Mouse (Mus musculus) lung, postnatal 0 days (tissue): ENCODE measurements at regions not wholly inside any gene's neighbourhood (a gene's known extent, or its start where the extent isn't known, plus 50 kb on each side); places are given as distances from the start of the nearest gene placed in this dataset.

Experiments used
- CTCF ChIP-seq: IDR thresholded peaks from 2 replicates; pipeline ENCODE4 v1.5.1; 2016; ENCODE audit warnings: antibody characterized with exemption, mild to moderate bottlenecking
- EP300 ChIP-seq: IDR thresholded peaks from 2 replicates; pipeline ENCODE4 v1.6.1; 2016; ENCODE audit warnings: antibody characterized with exemption, mild to moderate bottlenecking, control low read depth

- TF ChIP-seq EP300, result no peak
- no peak for TF ChIP-seq CTCF
Measured at GRCm38 (mm10) chr17:62438045-62438444, 443.1 kb downstream of the Efna5 start.
